Mouse (Mus musculus): ENCODE measurements around the gene Mroh2a.

DNA sequence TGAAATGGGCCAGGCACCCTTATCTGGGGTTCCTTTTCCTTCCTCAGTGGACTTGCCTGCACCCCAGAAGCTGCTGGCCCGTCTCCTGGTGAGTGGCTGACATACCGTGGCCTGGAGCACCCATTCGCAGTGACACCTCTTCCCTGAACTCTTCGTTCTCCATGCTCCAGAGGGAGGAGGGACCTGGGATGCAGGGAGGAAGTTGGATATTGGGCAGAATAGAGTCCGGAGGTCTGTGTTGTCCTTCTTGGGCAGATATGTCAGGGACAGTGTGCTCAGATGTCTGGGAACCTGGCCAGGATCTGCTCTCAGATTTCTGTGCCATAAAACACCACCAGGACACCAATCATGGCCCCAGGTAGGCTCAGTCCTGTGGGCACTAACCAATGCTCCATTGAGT is 13.3 kb downstream of the Mroh2a start:
- TF ChIP-seq POLR2A (IDR thresholded peaks at IDR 0.05; ENCODE audit: borderline replicate concordance, extremely low read depth, insufficient read depth, insufficient read length, poor library complexity, severe bottlenecking) (no peak), CTCF (IDR thresholded peaks at IDR 0.05; ENCODE audit: borderline replicate concordance, extremely low read depth, insufficient read depth, insufficient read length) (no peak)

Data from brain, embryonic 14.5 days (tissue).